Mouse (Mus musculus) cerebellum, adult 2 months (tissue): ENCODE results near the gene Mapkapk5.

Source experiments
- CTCF ChIP-seq: fragments of 200-500 bp; IDR thresholded peaks from 2 replicates; pipeline ENCODE4 v1.5.1; 2011; ENCODE audit warnings: low read depth, mild to moderate bottlenecking, control low read depth, low read length, moderate library complexity, borderline replicate concordance; ENCODE audit not compliant: insufficient read depth
- POLR2A ChIP-seq: fragments of 200-500 bp; IDR thresholded peaks from 2 replicates; pipeline ENCODE4 v1.6.1; 2011; ENCODE audit warnings: low read length, control low read depth, borderline replicate concordance; ENCODE audit not compliant: insufficient read depth

DNA sequence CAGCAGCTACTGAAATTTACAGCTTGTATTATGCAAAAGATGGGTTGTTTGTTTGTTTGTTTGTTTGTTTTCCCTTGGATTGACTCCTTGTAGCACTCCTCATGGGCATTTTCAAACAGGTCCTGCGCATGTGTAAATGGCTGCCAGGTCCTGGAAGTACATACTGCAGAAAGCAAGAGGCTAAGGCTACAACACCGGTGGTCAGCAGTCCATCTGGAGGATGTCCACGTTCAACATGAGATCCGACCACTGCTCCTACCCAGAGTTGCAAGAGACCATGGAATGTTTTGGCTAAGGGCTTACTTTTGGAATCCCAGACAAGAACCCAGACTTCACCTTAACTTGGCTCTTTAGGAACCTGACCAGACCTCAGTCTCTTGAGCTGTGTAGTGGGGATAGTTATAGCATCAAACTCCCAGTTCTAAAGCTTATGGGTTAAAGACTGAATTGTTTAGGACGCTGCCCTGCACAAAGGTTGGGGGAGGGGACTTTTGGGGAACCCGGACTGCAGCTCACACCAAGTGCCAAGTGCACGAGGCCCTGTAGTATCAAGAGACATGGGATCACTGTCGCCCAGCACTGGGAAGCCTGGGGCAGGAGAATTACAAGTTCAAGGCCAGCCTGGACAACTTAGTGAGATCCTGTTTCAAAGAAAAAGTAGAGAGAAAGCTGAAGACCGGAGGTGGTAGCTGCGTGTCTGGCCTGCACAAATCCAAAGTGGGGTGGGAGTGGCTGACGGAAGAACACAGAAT is 46.5 kb upstream of the Mapkapk5 start:
- TF ChIP-seq CTCF (no peak), POLR2A (no peak)
